ENCODE assay signal across 8 mouse cellular contexts in the genomic region with DNA sequence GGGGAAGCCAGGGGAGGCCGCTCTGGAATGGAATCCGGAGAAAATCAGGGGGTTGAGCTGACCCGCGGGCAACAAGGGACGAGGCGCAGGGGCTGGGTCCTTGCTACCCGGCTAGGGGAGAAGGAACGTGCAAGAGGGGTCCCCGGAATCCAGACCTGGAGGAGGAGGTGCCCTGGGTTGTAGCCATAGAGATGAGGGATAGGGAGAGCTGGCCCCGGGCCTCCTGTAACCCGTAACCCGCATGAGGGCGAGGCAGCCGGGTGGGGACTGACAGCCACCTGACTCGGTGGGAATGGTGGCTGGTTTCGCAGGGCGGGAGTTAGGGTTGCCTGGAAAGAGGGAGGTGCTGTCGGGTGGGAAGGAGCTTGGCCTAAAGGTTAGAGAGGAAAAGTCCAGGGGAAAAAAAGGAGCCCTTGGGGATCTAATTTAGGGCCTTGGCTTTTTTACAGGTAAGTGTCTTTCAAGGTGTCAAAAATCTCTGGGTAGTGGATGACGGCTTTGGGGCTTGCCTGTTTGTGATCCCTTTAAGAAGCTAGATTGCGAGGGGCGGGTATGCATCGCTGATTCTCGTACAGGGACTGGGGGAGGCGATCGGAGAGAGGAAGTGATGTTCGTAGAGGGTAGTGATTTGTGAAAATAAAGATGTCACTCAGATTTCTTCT. TPM values are rescaled to one million over a fixed set of nuclear protein-coding genes. Genes with fewer than 3 reads are reported as not detected.
DNase-seq lines count a peak whose midpoint lies in the region; ATAC-seq lines count a peak whose summit lies in the region.

A gene (minus strand): TSS at position 301 of the 662 bp plus-strand sequence.

- H3K9me3 ChIP-seq in megakaryocyte, embryonic 14.5 days = no peaks in the 10 kb centered on the region

- peaks cover 48% of the 10 kb centered on the region for H3K4me1 ChIP-seq in megakaryocyte, embryonic 14.5 days

- peak; percentile 75 for ATAC-seq in inflammation-experienced regulatory T-cells, adult 6 months

- peak within 1 kb of the TSS; percentile 95 for H3K4me3 ChIP-seq in megakaryocyte, embryonic 14.5 days (replicated peaks)

- H3K36me3 ChIP-seq in megakaryocyte, embryonic 14.5 days (replicated peaks; ENCODE audit: low read length) = no peaks in the 10 kb centered on the region

- peak; percentile 88 for DNase-seq in T-cell, adult 2 months (ENCODE audit: low spot score)
- DNase-seq in cerebellum, postnatal 36 days = peak; percentile 66
- DNase-seq in gastrocnemius, postnatal 14 days = peak; percentile 64
- DNase-seq in left cerebral cortex, postnatal 10 days (ENCODE audit: extremely low spot score in 1 of 2, low spot score in 2 of 2) = peak; percentile 69 to 79
- peak; percentile 70 to 71 for DNase-seq in right cerebral cortex, adult 2 months (ENCODE audit: low spot score in 2 of 2)
- peak; percentile 68 for DNase-seq in urinary bladder, postnatal 14 days (ENCODE audit: low spot score)

- intact Hi-C loops in gastrocnemius, postnatal 14 days (cut with DNase I; ENCODE audit: low total_unique reads) = loop anchor here (10.0 kb wide), 1 partner anchor 104 kb away; no protein-coding TSS in a partner anchor
- intact Hi-C loops in left cerebral cortex, postnatal 10 days (cut with DNase I) = loop anchor here (5.0 kb wide), 2 partner anchors 81 to 96 kb away; a partner anchor contains a TSS

- peaks cover 8% of the 10 kb centered on the region for H3K27me3 ChIP-seq in megakaryocyte, embryonic 14.5 days (replicated peaks)

RNA-seq across cellular contexts. Expression of the gene that starts here (rescaled TPM):
- 10 to 100 TPM; 34.8 to 38.0 TPM for total RNA-seq in gastrocnemius, postnatal 14 days (2021)
- not detected for polyA plus RNA-seq in inflammation-experienced regulatory T-cells, adult 6 months (2017; shearing (Covaris generic))
- under 1 TPM in 1 of 2 experiments, not detected in 1; 0.39 TPM for total RNA-seq in left cerebral cortex, postnatal 10 days (2021)
- 0.25 TPM in 1 of 2 replicates, not detected in the other for polyA plus RNA-seq in megakaryocyte, embryonic 14.5 days (2012; ENCODE audit: insufficient read depth, low replicate concordance)

Comparison
In these comparisons a context has a peak if more than half of its experiments do, and no peak if none do; other contexts are left out.
1. Peak in every context shown above with its lines: DNase-seq, ATAC-seq and H3K4me3 ChIP-seq.
2. RNA of the gene that starts here (total RNA-seq): 34.8 to 38.0 TPM in gastrocnemius, postnatal 14 days; 0.39 TPM in left cerebral cortex, postnatal 10 days; every median in the first group is over 10 times any median in the second.
3. Peak in ATAC-seq in inflammation-experienced regulatory T-cells, adult 6 months; RNA of the gene not detected or under 1 TPM.
4. Peak in DNase-seq in left cerebral cortex, postnatal 10 days; RNA of the gene not detected or under 1 TPM.